ENCODE assay signal across 28 mouse cellular contexts in genomic region chr13:38941786-38942185, GRCm38 (mm10). TPM values are rescaled to one million over a fixed set of nuclear protein-coding genes. Genes with fewer than 3 reads are reported as not detected.
A peak's percentile ranks its signal among the peaks of the same experiment; 100 is the strongest.
DNase-seq lines count a peak whose midpoint lies in the region; ATAC-seq and TF ChIP-seq lines count a peak whose summit lies in the region.
"Had no signal": no experiment of that assay in that cellular context is flagged by ENCODE, and none has a peak within 500 bp of the region (broad histone marks: within the 10 kb centered on the region; RNA-seq: fewer than 3 reads in every experiment).

No protein-coding gene starts in this region.

- peak; percentile 91 for ATAC-seq in frontal cortex, adult (ENCODE audit: low TSS enrichment)
- ATAC-seq: activated CD4-positive, CD25-positive, alpha-beta regulatory T cell, adult 4 months; CD4-positive, CD25-positive, alpha-beta regulatory T cell, adult 4 months; forebrain, embryonic 14.5 days; Patski had no signal

- no peak overlapping the region for H3K27ac ChIP-seq in layer of hippocampus, adult 2 months
- H3K27ac ChIP-seq in left cerebral cortex, adult 2 months, result peak overlapping the region; percentile 50; the same call in 1 of the 2 replicates
- H3K27ac ChIP-seq: embryonic facial prominence, embryonic 13.5 days; embryonic facial prominence, embryonic 15.5 days; forebrain, embryonic 10.5 days; forebrain, embryonic 12.5 days had no signal

- DNase-seq in frontal cortex, postnatal 14 days (ENCODE audit: low spot score in 2 of 2), result no peak
- peak; percentile 8 for DNase-seq in layer of hippocampus, adult 9-11 months
- DNase-seq in layer of hippocampus, adult 2 months (ENCODE audit: low spot score in 2 of 2), result no peak
- no peak for DNase-seq in left cerebral cortex, adult 2 months (ENCODE audit: extremely low spot score in 1 of 2, low spot score in 2 of 2)
- DNase-seq in left cerebral cortex, adult 8-10 months (ENCODE audit: low spot score in 2 of 2), result no peak
- DNase-seq in brain, adult 2 months (ENCODE audit: low read depth, low spot score), result peak; percentile 56
- no peak for DNase-seq in kidney, adult 18-20 months
- DNase-seq: adrenal gland, adult 8-10 months; adrenal gland, postnatal 14 days; adrenal gland, postnatal 36 days; B cell, adult 2 months; cerebellum, adult 11 months; cerebellum, adult 18-20 months; cerebellum, adult 8-10 months; cerebellum, adult 9-11 months; cerebellum, postnatal 14 days; cerebellum, postnatal 36 days; embryo, embryonic 11 days had no signal

- intact Hi-C loops in left cerebral cortex, adult 2 months (cut with DNase I), result loop anchor here (5.0 kb wide), 1 partner anchor 159 kb away; no protein-coding TSS in a partner anchor

- TF ChIP-seq CTCF in layer of hippocampus, adult 2 months (conservative IDR thresholded peaks at IDR 0.05), result no peak
- no peak for TF ChIP-seq CTCF in left cerebral cortex, adult 2 months (IDR thresholded peaks at IDR 0.05)

- H3K4me3 ChIP-seq in layer of hippocampus, adult 2 months, result no peak overlapping the region
- no peak overlapping the region for H3K4me3 ChIP-seq in left cerebral cortex, adult 2 months
- H3K4me3 ChIP-seq: embryonic facial prominence, embryonic 13.5 days; embryonic facial prominence, embryonic 15.5 days; erythroblast, embryonic 14.5 days; forebrain, embryonic 10.5 days; forebrain, embryonic 12.5 days had no signal

RNA-seq across cellular contexts. Expression of gene Slc35b3, which starts 18.9 kb away (rescaled TPM):
- total RNA-seq in layer of hippocampus, adult 2 months (2021), result 10 to 100 TPM; 16.8 to 17.9 TPM
- 10 to 100 TPM; 19.5 to 20.7 TPM for total RNA-seq in left cerebral cortex, adult 2 months (2021)
- 10 to 100 TPM; 14.6 to 17.8 (median 15.5) TPM for total RNA-seq in left cerebral cortex, adult 8-10 months (2022)

Comparison
In these comparisons a context has a peak if more than half of its experiments do, and no peak if none do; other contexts are left out.
1. DNase-seq: peak in layer of hippocampus, adult 9-11 months (single experiment) and brain, adult 2 months (single experiment); none in frontal cortex, postnatal 14 days (0 of 2), layer of hippocampus, adult 2 months (0 of 2), left cerebral cortex, adult 2 months (0 of 2), left cerebral cortex, adult 8-10 months (0 of 2) and kidney, adult 18-20 months (single experiment).